Comparison of ENCODE assay signal across 24 mouse cellular contexts in genomic region chr12:16225428-16225827, GRCm38 (mm10).
DNase-seq lines count a peak whose midpoint lies in the region; ATAC-seq lines count a peak whose summit lies in the region.
"Had no signal": no experiment of that assay in that cellular context is flagged by ENCODE, and none has a peak within 500 bp of the region (broad histone marks: within the 10 kb centered on the region; RNA-seq: fewer than 3 reads in every experiment).

No protein-coding gene starts in this region.

- H3K4me3 ChIP-seq in hindbrain, embryonic 10.5 days: no peak overlapping the region
- H3K4me3 ChIP-seq: embryonic facial prominence, embryonic 13.5 days; embryonic facial prominence, embryonic 15.5 days; erythroblast, embryonic 14.5 days; forebrain, embryonic 10.5 days; forebrain, embryonic 12.5 days had no signal

- WGBS in hindbrain, embryonic 10.5 days: 85% methylated on average over 2 of the region's 2 CpGs

- no peaks in the 10 kb centered on the region for H3K9me3 ChIP-seq in hindbrain, embryonic 10.5 days
- H3K9me3 ChIP-seq: embryonic facial prominence, embryonic 13.5 days; embryonic facial prominence, embryonic 15.5 days; forebrain, embryonic 10.5 days; forebrain, embryonic 12.5 days had no signal

- no peaks in the 10 kb centered on the region for H3K4me1 ChIP-seq in hindbrain, embryonic 10.5 days (replicated peaks)
- H3K4me1 ChIP-seq: embryonic facial prominence, embryonic 13.5 days; embryonic facial prominence, embryonic 15.5 days had no signal

- ATAC-seq in common myeloid progenitor, adult 5-6 weeks (replicated peaks; ENCODE audit: low read depth, poor library complexity, severe bottlenecking): peak; percentile 74
- ATAC-seq in hematopoietic stem cell, adult 5-6 weeks (replicated peaks in 1 of 2; ENCODE audit: insufficient read depth in 1 of 2, low FRiP score in 2 of 2, low TSS enrichment in 1 of 2, low read depth in 1 of 2, poor library complexity in 2 of 2, severe bottlenecking in 2 of 2): peak; percentile 36 to 58; a peak in 3 of 4 replicates
- ATAC-seq in megakaryocyte progenitor cell, adult 5-6 weeks (replicated peaks; ENCODE audit: poor library complexity): peak; percentile 65
- ATAC-seq: activated CD4-positive, CD25-positive, alpha-beta regulatory T cell, adult 4 months; forebrain, embryonic 14.5 days; forebrain, embryonic 16.5 days; Patski had no signal

- no peaks in the 10 kb centered on the region for H3K36me3 ChIP-seq in hindbrain, embryonic 10.5 days
- H3K36me3 ChIP-seq: embryonic facial prominence, embryonic 13.5 days; embryonic facial prominence, embryonic 15.5 days; forebrain, embryonic 10.5 days; forebrain, embryonic 12.5 days had no signal

- H3K27me3 ChIP-seq in hindbrain, embryonic 10.5 days (ENCODE audit: insufficient read depth, poor library complexity, severe bottlenecking): no peaks in the 10 kb centered on the region
- H3K27me3 ChIP-seq: embryonic facial prominence, embryonic 13.5 days; embryonic facial prominence, embryonic 15.5 days; forebrain, embryonic 12.5 days; Patski had no signal

- H3K27ac ChIP-seq in hindbrain, embryonic 10.5 days: no peak overlapping the region
- H3K27ac ChIP-seq: embryonic facial prominence, embryonic 13.5 days; embryonic facial prominence, embryonic 15.5 days; forebrain, embryonic 10.5 days; forebrain, embryonic 12.5 days had no signal

- peak; percentile 84 for DNase-seq in 416B (ENCODE audit: low read depth)
- no peak for DNase-seq in hindbrain, embryonic 10.5 days (ENCODE audit: low spot score)
- DNase-seq in right cerebral cortex, adult 2 months (ENCODE audit: low spot score in 2 of 2): no peak
- no peak for DNase-seq in cerebellum, adult 11 months
- DNase-seq: adrenal gland, adult 8-10 months; adrenal gland, postnatal 14 days; adrenal gland, postnatal 36 days; cerebellum, adult 2 months; cerebellum, adult 9-10 months; cerebellum, postnatal 10 days; cerebellum, postnatal 25 days; embryo, embryonic 11 days had no signal
